Mouse (Mus musculus): Measurements from ENCODE around the gene Prkcq.

Prkcq gene

DNA sequence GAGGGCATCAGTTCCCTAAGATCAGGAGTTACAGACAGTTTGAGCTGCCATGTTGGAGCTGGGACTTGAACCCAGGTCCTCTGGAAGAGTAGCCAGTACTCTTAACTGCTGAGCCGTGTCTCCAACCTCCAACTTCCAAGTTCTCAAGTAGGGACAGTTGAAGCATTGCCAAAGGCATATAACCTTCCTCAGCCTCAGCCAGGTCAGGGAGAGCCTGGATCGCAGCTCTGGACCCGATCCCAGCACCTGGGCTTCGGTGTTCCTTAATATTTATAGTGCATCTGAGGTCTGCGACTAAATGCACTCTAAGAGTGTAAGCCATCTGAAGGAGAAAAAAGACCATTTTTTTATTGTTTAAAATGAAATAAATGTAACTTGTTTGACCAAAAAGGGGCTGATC lies 12.1 kb downstream of the Prkcq start:
- DNase-seq (ENCODE audit: inconsistent age in 2 of 2, low spot score in 1 of 2), result no peak

DNA sequence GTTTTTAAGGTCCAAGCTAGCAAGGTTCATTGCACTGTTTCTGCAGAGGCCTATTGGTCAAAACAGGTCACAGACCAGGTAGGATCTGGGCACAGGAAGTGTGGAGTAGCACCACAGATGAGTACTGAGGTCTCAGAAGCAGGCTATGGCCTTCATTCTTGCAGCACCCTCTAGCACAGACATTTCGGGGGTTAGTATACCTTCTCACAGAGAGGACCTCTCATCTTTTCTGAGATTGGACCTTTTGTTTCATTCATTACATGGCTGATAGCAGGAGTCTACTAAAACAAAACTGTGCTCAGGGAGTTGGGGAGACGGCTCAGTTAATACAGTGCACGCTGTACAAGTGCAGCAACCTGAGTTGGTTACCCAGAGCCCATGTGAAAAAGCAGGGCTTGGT lies 14.7 kb downstream of the Prkcq start:
- no peak for DNase-seq (ENCODE audit: inconsistent age in 2 of 2, low spot score in 1 of 2)

DNA sequence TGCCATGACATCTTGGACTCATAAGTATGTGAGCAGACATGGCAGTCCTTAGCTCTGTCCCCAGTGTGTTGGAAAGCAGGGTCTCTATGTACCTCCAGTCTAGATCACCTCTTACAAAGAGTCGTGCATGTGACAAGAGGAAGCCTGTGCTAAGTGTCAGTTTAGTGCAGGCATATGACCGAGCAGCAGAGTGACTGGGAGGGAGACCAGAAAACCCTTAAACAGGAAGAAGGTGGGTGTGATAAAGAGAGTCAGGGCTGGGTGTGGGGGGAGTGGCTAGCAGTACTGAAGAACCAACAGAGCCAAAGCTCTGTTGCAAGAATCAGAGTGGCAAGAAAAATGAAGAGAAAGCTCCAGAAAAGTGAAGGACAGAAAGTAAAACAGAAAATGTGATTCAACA lies 15.3 kb downstream of the Prkcq start:
- DNase-seq (ENCODE audit: inconsistent age in 2 of 2, low spot score in 1 of 2), result no peak

DNA sequence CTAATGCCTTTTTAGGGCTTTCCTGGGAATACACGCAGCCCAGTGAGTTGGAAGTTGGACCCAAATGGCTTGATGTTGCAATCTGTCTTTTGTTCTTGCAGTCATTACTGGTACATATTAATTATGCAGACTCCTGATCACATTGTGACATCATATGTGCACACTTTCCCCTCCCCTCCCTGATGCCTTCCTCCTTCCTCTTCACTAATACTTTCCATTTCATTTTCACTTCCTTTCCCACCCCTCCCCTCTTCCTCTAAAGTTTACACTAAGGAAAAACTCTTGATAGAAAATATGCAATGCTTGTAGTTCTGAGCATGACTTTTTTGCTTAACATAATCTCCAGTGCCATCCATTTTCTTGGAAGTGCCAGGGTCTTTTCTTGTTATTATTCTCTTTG lies 16.4 kb downstream of the Prkcq start:
- DNase-seq (ENCODE audit: inconsistent age in 2 of 2, low spot score in 1 of 2), result no peak

DNA sequence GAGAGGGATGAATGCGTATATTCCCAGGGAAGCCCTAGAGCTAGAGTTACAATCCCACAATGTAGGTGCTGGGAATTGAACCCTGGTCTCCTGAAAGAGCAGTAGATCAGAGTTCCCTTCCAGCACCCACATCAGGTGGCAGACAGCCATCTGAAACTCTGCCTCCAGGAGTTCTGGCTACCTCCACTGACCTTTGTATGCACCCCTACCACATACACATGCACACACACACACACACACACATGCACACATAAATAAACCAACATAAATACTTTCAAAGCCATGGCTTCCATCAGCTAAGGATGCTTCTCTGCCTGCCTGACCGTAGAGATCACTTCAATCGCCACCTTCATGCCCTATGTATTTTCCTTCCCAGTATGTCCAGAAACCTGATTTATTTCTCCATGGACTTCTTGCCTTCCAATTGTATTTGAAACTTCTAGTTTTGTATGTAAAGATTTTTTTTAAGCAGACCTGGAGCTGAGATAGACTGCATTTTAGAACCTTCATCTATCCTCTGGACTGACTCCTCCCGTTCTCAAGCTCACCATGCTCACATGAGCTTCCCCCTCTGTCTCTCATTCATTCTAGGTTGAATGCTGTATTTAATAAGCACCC lies 17.4 kb downstream of the Prkcq start:
- no peak for DNase-seq (ENCODE audit: inconsistent age in 2 of 2, low spot score in 1 of 2)

DNA sequence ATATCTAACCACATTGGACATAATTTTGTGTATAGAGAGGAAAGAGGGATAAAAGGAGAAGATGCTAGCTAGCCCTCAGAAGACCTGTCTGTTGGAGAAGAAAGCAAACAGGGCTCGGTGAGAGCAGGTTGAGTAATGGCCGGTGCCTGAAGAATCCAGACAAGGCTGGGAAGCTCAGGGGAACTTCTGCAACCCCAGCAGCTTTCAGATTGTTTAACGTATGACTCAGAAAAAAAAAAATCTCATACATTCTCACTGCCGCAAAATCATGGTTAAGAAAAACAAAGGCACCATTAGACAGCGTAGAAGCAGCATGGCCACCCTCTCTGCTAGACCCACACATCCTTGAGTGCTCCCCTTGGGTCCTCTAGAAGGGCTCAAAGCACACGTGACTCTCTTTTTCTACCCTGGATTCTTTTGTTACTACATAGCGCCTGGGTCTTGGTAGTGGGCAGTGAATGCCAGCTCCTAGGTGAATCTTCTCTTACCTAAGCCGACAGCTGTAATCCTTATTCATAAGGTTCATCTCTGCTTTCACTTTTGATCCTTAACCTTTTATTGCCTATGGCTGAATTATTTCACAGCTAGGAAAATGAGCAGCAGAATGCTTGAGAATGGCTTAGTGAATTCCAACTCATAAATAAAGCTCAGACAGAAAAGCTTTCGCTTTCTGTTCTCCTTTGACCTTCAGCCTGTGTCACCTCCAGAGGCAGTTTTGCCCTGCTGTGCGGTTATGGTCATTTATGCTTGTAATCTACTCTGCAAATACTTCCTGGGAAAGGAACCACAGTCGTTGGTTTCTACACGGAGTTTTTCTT lies 20.6 kb downstream of the Prkcq start:
- peak; percentile 8 to 63 for DNase-seq (ENCODE audit: inconsistent age in 2 of 2, low spot score in 1 of 2)

DNA sequence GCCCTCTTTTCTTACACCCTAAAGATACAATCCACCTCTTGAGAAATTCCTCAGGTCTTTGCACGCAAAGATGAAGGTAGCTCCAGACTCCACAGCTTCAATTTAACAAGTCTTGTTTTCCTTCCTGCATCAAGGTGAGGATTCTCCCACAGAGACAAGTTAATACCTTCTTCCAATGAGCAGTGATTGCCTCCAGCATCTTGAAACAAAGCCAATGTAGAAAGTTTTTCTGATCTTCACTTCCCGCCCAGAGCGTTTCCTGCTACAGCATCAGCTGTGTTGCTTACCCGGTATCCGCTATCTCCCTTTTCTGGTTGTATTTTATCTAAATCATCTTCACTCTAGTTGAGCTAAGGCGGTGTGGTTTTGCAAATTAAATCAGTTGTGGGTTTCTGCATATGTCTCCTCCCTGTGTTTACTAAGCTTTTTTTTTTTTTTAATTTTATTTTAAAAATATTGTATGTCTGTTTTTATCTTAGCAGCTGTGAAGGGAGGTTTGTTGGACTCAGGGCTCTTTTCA lies 21.3 kb downstream of the Prkcq start:
- peak in 1 of 2 experiments; percentile 30 for DNase-seq (ENCODE audit: inconsistent age in 2 of 2, low spot score in 1 of 2)

DNA sequence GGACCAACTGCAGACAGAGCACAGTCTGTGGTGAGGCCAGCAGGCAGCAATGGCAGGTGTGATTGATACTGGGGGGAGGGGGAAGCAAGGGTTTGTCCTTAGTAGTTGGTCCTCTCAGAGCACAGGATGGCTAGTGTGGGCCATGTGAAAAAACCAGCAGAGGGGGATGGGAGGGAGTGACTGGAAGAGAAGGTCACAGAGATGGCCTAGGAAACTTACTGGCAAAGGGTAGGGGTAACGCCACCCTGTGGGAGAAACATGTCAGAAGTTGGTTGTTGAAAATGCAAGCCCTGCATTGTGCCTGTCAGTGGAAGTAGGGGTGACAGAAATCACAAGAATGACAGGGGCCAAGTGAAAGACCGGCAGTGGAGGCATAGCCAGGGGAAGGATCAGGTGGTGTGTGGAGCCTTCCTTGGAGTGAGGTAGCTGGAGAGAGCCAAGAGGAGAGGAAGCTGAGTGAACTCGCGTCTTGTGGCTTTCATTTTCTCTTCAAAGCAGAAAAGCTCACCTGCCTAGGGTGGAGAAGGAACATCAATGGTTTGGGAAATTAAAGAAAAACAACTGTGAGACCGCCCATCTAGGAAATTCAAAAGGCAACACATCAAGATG lies 22.9 kb downstream of the Prkcq start:
- DNase-seq (ENCODE audit: inconsistent age in 2 of 2, low spot score in 1 of 2), result no peak

DNA sequence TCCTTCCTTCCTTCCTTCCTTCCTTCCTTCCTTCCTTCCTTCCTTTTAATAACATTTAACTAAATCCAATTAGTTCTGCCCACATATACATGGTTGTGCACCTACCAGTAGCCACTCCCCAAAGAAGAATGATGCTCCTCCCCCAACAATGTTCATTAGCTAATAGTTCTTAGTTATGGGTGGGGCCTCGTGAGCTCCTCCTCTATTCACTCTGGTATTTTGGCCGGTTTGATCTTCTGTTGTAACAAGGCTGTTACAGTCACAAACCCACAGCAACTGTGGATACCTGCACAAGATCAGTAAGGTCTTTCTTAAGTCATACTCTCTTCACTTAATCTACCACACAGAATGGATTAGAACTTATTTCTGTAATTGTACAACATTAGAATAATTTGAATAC lies 24.2 kb downstream of the Prkcq start:
- DNase-seq (ENCODE audit: inconsistent age in 2 of 2, low spot score in 1 of 2), result no peak

DNA sequence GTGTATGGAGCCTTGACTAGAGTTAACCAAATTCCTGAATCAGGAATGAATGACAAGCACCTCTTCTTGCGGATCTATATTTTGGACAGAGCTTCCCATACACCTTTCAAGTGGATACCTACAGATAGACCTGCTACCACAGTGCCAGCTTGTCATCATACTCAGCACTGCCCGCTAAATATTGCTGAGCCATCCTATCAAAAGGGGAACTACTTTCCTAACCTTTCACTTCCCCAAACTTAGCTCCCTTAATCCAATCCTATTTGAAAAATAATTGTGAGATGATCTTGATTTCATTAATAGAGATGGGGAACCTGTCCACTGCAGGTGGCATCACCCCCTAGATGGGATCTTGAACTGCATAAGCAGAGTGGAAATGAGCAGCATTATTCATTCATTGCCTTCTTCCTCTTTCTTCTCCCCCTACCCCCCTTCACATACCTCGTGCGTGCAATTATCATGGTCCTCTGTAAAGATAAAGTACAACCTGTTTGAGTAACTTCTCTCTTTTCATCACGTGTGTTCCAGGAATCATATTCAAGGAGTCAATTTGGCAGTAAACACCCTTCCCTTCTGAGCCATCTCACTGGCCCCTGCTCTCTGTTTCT lies 25.1 kb downstream of the Prkcq start:
- DNase-seq (ENCODE audit: inconsistent age in 2 of 2, low spot score in 1 of 2), result no peak

DNA sequence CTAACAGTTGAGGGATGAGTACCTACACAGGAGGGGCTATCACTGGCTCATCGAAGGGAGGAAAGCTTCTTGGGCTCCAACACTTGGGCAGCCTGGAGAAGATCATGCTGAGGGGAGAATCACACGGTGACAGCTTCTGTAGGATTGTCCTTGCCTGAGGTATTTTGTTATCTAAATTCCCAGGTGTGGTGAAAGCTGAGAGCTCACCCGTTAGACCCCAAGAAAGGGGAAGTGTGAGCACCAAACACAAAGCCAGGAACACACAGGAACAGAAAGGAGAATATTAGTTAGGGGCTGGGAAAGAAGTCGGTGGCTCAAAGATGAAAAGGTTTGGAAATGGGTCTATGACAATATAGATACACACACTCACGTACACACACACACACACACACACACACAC lies 27.7 kb downstream of the Prkcq start:
- no peak for DNase-seq (ENCODE audit: inconsistent age in 2 of 2, low spot score in 1 of 2)

DNA sequence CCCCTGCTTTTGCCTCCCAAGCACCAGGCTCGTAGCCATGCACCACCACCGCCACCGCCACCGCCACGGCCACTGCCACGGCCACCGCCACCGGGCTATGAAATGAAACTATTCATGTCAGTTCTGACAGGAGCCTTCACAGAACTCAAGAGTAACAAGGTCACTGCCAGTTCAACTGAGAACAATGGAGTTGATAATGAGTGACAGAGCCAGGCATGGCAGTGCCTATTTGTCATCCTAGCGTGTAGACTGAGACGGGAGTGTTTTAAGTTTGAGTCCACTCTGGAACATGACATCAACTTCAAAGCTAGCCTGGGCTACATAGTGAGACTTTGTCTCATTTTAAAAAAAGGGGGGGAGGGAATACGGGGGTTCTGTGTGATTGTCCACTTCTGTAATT lies 30.9 kb downstream of the Prkcq start:
- no peak for DNase-seq (ENCODE audit: inconsistent age in 2 of 2, low spot score in 1 of 2)

DNA sequence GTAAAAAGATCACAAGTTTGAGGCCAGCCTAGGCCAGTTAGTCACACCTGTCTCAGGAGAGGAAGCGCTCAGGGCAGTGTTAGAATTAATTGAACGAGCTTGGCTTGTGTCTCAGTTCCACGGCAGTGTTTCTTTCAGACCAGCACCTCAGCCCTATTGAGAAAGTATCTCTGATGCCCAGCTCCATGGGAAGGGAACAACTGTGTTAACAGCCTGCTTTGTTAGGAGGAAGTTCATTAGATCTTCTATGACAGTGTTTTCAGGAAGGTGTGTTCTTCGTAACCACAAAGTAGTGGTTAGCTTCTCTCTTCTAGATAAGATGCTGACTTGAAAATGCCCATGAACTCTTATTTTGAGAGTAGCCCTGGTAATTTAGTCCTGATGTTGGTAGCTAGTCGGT lies 31.4 kb downstream of the Prkcq start:
- no peak for DNase-seq (ENCODE audit: inconsistent age in 2 of 2, low spot score in 1 of 2)

DNA sequence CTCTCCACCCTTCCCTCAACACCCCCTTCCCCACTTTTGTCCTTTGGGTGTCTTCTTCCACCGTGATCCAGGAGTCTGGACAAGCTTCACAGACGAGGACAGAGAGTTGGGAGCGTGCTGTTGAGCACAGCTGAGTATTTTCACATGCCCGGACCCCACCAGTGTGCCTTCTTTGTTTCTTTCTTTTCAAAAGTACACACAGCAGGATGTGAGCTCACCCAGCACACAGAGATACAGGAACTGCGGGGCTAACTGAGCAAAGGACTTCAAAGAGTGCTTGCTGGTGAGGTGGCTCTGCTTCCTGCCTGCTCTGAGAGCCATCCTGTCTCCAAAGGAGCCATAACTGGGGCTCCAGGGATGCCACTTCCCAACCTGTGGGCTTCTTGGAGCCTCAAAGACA lies 32.3 kb downstream of the Prkcq start:
- DNase-seq (ENCODE audit: inconsistent age in 2 of 2, low spot score in 1 of 2), result no peak

DNA sequence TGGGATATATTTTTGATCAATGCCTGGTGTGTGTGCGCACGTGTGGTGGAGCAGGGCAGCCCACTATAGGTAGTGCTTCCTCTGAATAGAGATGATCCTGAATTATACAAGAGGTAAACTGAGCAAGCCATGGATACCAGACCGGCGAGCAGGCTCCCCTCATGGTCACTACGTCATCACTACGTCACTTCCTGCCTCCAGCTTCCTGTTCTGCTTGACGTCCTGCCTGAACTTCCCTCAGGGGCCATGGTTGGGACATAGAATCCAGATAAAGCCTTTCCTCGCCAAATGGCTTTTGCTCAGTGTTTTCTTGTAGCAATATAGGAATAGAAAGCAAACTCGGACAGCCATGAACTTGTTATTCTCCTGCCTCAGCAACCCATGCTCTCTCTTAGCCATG lies 33.1 kb downstream of the Prkcq start:
- no peak for DNase-seq (ENCODE audit: inconsistent age in 2 of 2, low spot score in 1 of 2)

DNA sequence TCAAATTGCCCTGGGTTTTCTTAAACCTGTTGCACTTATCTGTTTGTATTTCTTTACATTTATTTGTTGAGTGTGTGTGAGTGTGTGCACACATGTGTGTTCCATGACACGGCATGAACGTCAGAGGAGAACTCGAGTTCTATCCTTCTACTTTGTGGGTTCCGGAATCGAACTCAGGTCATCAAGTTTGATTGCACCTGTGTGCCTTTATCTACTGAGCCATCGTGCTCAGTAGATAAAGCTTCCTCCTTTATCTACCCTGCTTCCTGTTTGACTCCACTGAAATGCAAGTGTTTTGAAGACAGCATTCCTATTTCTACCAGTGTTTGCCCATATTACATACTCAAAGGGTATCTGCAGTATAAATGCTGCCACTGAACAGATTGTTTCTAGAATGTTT lies 33.8 kb downstream of the Prkcq start:
- no peak for DNase-seq (ENCODE audit: inconsistent age in 2 of 2, low spot score in 1 of 2)

DNA sequence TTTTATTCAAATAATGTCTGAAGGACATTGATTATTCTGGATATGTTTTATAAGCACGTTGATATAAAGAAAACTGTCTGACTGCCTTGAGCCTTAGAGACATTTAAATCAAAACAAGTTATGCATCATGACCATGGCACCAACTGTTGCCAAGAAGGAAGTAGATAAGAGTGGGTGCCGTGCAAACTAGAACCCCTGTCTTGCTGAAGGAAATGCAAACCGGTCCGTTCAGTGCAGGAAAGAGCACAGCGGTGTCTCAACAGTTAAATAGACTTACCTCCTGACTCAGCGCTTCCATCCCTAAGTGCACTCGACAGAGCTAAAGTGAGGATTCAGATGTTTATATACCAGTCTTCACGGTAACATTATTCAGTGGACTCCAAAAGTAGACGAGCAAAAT lies 36.4 kb downstream of the Prkcq start:
- no peak for DNase-seq (ENCODE audit: inconsistent age in 2 of 2, low spot score in 1 of 2)

DNA sequence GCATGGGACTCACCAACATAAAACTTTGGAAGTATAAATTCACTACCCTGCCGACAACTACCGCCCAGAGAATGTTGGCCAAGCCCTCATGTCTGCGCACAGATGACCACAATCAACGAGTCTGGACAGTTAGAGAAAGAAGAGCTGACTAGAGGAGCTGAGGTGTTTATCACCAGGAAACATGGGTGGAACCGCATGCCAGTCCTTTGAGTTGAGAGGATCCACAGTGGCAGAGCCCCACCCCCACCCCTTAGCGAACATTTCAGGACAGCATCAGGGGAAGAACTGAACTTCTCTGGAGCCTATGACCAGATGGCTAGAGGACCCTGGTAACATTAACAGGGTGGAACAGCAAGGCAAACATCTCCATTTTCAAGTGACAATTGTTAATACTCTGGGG lies 37.4 kb downstream of the Prkcq start:
- DNase-seq (ENCODE audit: inconsistent age in 2 of 2, low spot score in 1 of 2), result no peak

DNA sequence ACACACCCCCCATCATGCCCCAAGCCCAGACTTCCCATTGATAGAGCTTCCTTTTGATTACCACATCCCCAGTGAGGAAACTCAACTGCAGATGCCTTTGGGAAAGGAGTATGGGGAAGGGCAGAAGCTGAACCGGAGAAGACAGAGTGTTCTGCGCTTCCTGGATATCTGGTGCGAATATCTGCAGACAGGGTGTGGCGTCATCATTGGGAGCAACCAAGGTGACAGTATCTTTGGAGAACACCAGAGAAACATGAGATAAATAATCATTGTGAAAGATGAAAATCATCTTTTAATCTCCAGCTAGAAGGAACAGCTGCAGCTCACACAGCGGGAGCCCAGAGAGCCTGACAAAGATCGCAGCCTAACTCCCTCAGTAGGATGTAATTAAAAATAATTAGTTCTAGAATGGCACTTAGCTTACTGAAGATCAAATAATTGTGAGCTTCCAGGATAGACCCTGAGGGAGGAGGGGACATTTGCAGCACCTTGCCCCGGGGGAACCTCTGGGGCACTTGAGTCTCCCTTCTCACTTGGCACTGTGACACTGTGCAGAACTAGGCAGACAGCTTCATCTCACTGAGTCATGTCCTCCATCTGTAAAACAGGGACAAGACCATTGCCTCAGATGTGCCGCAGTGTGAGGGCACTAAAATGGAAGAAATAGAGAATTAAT lies 38.5 kb downstream of the Prkcq start:
- no peak for DNase-seq (ENCODE audit: inconsistent age in 2 of 2, low spot score in 1 of 2)

DNA sequence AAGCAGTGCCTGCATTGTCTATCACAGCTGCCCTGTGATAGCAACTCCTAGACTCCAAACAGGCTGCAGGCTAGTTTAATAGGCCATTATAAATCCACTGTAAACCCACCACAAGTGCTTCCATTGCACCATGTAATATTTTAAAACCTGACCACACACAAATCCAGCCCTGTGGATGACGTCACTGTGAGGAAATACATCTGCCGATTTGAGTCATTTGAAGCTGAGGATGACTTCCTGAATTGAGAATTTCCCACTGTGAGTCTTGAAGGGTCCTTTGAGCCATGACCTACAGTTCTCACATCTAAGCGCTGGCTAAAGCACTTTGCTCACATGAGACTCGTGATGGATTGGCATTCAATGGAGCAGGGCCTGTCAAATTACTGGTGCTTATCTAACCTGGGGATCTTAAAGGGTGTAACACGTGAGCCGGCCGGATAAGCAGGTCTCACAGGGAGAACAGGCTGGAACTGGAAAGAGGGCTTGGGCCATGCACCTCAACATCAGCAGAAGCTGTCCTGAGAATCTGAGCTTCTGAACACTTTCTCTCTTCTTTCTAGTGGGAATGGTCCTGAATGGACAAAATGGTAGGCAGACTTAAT lies 40.2 kb downstream of the Prkcq start:
- DNase-seq (ENCODE audit: inconsistent age in 2 of 2, low spot score in 1 of 2), result no peak

DNA sequence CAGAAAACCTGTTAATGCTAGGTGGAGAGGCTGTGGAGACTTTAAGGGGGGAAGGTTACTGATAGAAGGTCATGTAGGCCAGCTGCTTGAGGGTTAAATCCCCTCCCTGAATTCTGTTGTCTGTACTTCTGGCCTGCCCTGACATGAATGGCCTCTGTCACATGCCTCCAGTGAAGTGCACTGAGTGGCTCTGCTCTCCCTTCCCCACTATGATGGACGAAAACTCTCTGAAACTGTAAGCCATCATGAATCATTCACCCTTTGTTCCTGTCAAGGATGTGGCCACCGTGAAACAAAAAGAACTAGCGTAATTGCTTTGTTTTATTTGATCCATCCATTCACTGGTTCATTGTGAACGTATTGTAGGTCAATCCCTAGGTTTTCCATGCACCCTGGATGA lies 44.5 kb downstream of the Prkcq start:
- DNase-seq (ENCODE audit: inconsistent age in 2 of 2, low spot score in 1 of 2), result no peak

All from adrenal gland, adult (tissue).